Mouse (Mus musculus) stomach, embryonic 16.5 days (tissue): ENCODE results near the gene 2200002J24Rik. TPM values are rescaled to one million over a fixed set of nuclear protein-coding genes. Genes with fewer than 3 reads are reported as not detected.
"Not testable (repeated sequence)": the region's sequence is repeated elsewhere in the genome, so short reads cannot be mapped to it uniquely, and the experiment has no call there.

Experiments used
- ATAC-seq: fragments of 200-750 bp; cut with Nextera tagmentation; 2 replicates; pipeline ENCODE4 v1.8.0; 2017; ENCODE audit warnings: moderate number of reproducible peaks, moderate TSS enrichment; ENCODE audit not compliant: insufficient read depth, low FRiP score
- H3K27ac ChIP-seq: fragments of 300-500 bp; sonication (generic); 2 replicates; pipeline ENCODE4 v1.5.1; 2014; ENCODE audit warnings: low read length
- H3K27me3 ChIP-seq: fragments of 300-500 bp; sonication (generic); 2 replicates; pipeline ENCODE4 v1.6.1; 2014; ENCODE audit warnings: low read length, control low read depth, mixed read lengths; ENCODE audit not compliant: control insufficient read depth, insufficient read depth
- H3K36me3 ChIP-seq: fragments of 300-500 bp; sonication (generic); 2 replicates; pipeline ENCODE4 v1.6.1; 2014; ENCODE audit warnings: low read length; ENCODE audit not compliant: control insufficient read depth, insufficient read depth
- H3K4me1 ChIP-seq: fragments of 300-500 bp; sonication (generic); 2 replicates; pipeline ENCODE4 v1.6.1; 2014; ENCODE audit warnings: low read length, control low read depth, mixed read lengths; ENCODE audit not compliant: control insufficient read depth, insufficient read depth
- H3K4me2 ChIP-seq: fragments of 300-500 bp; sonication (generic); 2 replicates; pipeline ENCODE4 v1.6.1; 2014; ENCODE audit warnings: low read depth, low read length, mixed read lengths
- H3K4me3 ChIP-seq: fragments of 300-500 bp; sonication (generic); replicated peaks from 2 replicates; pipeline ENCODE4 v1.5.1; 2014; ENCODE audit warnings: mild to moderate bottlenecking, low read length
- H3K9ac ChIP-seq: fragments of 300-500 bp; sonication (generic); 2 replicates; pipeline ENCODE4 v1.6.1; 2014; ENCODE audit warnings: low read length
- H3K9me3 ChIP-seq: fragments of 300-500 bp; sonication (generic); replicated peaks from 2 replicates; pipeline ENCODE4 v1.6.1; 2016; ENCODE audit warnings: low read length, control low read depth; ENCODE audit not compliant: control insufficient read depth
- WGBS: fragments of 180-500 bp; shearing (Covaris S2); extraction: QIAGEN DNeasy Blood & Tissue Kit; methylation state at CpG from one replicate; pipeline ENCODE4 v1.1.7; 2014; 5-methylcytosine and 5-hydroxymethylcytosine counted together
- polyA plus RNA-seq: library from polyadenylated mRNA; unstranded; fragments of >200 nt; fragmentation: Nextera tagmentation; extraction: Ambion mirVana; gene quantifications from 2 replicates; pipeline ENCODE4 v1.2.1, GENCODE M21; 2015

2200002J24Rik gene
- polyA plus RNA-seq, 1 experiment from 2014 or later: 5.5 TPM

GRCm38 (mm10) chr7:30721286-30721685, 22.6 kb downstream of the 2200002J24Rik start:
- H3K9me3 ChIP-seq: no peaks in the 10 kb centered on the region
- no peaks in the 10 kb centered on the region for H3K36me3 ChIP-seq
- H3K4me1 ChIP-seq: peaks cover 14% of the 10 kb centered on the region
- ATAC-seq: no peak
- H3K27ac ChIP-seq: no peak overlapping the region
- 79% methylated on average over 7 of the region's 7 CpGs for WGBS
- no peak overlapping the region for H3K9ac ChIP-seq
- no peak overlapping the region for H3K4me2 ChIP-seq
- H3K4me3 ChIP-seq: no peak overlapping the region
- H3K27me3 ChIP-seq: peaks cover 10% of the 10 kb centered on the region

DNA sequence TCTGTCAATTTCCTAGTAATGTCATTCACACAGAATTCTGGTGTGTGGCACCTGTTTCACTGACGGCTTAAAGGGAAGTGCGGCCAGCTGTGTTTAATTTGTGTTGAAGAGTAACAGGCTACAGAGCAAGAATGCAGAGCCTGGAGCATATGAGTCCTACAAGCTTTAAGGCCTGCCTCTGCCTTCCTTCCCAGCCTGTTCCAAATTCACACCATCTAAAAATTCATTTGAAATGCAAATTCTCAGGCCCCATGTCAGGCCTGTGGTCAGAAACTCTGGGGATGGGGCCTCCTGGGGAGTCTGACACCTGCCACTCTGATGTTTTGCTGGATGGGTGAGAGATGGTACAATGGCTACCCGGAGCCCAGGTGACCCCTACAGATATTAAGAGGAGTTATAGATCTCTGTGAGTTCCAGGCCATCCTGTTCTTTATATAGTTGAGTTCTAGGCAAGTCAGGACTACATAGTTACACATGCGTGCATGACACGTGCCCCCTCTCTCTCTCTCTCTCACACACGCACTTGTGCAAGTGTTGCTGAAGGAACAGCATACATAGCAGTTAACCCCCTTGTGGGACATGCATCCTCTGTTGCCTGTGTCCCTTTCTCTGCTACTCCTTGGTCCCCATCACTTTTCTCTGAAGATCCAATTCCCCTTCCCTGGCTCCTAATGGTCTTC, 24.7 kb downstream of the 2200002J24Rik start:
- H3K4me2 ChIP-seq: no peak overlapping the region
- no peaks in the 10 kb centered on the region for H3K9me3 ChIP-seq
- H3K27ac ChIP-seq: no peak overlapping the region
- 60% methylated on average over 6 of the region's 6 CpGs for WGBS
- H3K4me1 ChIP-seq: peaks cover 9% of the 10 kb centered on the region
- no peak for ATAC-seq
- no peak overlapping the region for H3K9ac ChIP-seq
- H3K36me3 ChIP-seq: peaks cover 4% of the 10 kb centered on the region; the same call in 1 of the 2 replicates
- H3K4me3 ChIP-seq: no peak overlapping the region
- H3K27me3 ChIP-seq: no peaks in the 10 kb centered on the region

DNA sequence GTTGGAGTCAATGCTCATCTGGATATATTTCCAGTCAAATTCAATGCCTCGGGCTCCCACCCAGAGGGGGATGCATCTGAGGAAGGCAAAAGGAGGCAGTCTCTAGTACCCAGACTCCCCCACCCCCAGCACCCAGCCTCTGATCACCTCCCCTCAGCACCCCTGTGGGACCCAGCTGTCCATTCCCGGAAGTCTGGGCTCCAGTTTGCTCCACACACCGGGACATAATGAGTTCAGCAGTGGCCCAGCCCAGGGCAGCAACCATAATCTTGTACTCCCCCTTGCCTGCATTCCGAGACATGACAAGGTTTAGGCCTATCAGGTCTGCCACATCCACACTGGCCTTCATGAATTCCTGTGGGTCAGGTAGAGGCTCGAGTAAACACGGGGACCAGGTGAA, 29.5 kb downstream of the 2200002J24Rik start:
- no peak for ATAC-seq
- Histone ChIP-seq H3K27ac (no peak overlapping the region), H3K4me2 (peak overlapping the region; percentile 60), H3K27me3 (no peaks in the 10 kb centered on the region), H3K9me3 (no peaks in the 10 kb centered on the region), H3K36me3 (peaks cover 4% of the 10 kb centered on the region; the same call in 1 of the 2 replicates), H3K4me1 (peaks cover 16% of the 10 kb centered on the region), H3K9ac (peak overlapping the region; percentile 88), H3K4me3 (peak overlapping the region; percentile 69)
- 66% methylated on average over 6 of the region's 6 CpGs for WGBS

DNA sequence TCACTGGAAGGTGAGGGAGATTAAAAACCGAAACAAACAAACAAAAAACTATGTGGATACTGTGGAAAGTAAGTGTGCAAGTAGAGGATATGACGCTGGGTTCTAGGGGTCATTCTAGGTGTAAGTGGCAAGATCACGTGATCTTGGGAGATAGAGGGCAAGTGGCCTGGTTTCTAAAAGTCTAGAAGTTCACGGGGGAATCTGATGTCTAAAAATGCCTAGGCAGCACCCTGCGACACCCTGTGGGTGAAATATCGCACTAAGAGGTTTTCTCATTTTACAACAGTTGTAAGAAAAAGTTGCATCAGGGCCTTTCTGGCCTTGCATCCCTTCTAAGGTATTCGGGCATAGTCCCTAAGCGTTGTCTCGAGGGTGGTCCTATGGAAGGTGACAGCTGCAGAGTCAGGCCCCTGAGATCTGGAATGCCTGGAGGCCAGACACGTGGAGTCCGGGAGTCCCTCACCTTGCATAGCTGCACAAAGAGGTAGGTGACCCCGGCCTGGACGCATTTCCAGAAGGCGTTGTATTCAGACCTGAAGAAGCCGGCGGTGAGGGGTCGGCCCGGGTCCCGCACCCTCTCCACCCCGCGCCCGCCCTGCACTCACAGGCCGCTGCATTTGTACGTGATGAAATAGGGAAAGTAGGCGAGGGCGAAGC, 30.1 kb downstream of the 2200002J24Rik start:
- Histone ChIP-seq H3K4me3 (peak overlapping the region; percentile 69), H3K9ac (peak overlapping the region; percentile 88), H3K9me3 (no peaks in the 10 kb centered on the region), H3K4me1 (peaks cover 16% of the 10 kb centered on the region), H3K4me2 (peak overlapping the region; percentile 60), H3K36me3 (peaks cover 4% of the 10 kb centered on the region; the same call in 1 of the 2 replicates), H3K27ac (peak overlapping the region; percentile 31; the same call in 1 of the 2 replicates), H3K27me3 (no peaks in the 10 kb centered on the region)
- WGBS: 6% methylated on average over 26 of the region's 26 CpGs
- peak; percentile 15 for ATAC-seq

DNA sequence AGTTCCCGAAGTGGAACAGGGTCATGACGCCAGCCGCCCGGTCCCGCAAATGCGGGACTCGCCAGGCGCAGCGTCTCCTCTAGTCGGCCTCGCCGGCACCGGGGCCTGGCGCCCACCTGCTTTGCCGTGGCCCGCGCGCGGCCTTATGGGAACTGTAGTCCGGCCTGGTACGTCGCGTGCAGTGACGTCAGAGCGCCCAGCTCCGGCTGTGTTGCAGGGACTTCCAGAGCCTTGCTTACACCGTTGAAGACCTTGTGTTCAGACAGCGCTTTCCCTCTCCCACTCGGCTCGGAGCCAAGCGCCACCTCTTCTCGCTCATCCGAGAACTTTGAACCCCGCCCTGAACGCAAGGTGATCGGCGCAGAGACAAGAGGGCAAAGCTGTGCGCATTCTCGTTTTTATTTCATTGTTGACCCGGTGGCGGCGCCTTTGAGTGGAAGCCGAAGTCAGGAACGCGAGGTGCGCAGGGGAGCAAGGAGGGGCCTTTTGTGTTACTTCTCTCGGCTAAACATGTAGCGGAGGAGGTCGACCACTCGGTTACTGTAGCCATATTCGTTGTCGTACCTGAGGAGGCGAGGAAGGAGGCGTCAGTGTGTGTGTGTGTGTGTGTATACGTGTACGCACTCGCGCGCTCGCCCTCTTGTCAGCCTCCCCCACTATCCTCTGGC, 30.8 kb downstream of the 2200002J24Rik start, which contains the start of gene Tmem147:
Tmem147 (minus strand) TSS at position 145 of the 668 bp plus-strand sequence.
- WGBS: under 1% methylated on average over 60 of the region's 60 CpGs
- Histone ChIP-seq H3K4me3 (peak within 1 kb of the TSS; percentile 69), H3K36me3 (peaks cover 4% of the 10 kb centered on the region; the same call in 1 of the 2 replicates), H3K27ac (peak within 1 kb of the TSS; percentile 86), H3K4me1 (peaks cover 16% of the 10 kb centered on the region), H3K27me3 (no peaks in the 10 kb centered on the region), H3K4me2 (peak within 1 kb of the TSS; percentile 60), H3K9ac (peak within 1 kb of the TSS; percentile 88), H3K9me3 (no peaks in the 10 kb centered on the region)
- peak; percentile 97 for ATAC-seq

DNA sequence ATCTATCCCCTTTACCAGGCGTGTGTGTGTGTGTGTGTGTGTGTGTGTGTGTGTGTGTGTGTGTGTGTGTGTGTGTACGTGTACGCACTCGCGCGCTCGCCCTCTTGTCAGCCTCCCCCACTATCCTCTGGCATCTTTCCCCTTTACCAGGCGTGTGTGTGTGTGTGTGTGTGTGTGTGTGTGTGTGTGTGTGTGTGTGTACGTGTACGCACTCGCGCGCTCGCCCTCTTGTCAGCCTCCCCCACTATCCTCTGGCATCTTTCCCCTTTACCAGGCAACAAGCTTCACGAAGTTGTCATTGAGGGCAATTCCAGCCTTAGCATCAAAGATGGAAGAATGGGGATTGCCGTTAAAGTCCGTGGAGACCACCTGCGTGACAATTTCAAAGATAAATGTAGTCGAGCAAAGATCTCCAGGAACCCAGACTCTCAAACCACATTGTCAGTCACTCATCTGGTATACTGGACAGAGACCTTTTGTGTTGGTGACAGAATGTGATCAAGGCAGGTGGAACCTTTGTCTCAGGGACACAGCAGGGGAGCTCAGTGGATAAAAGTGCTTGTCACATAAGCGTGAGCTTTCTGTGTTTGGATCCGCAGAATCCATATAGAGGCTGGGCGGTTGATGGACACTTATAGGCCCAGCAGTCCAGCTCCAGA, 31.5 kb downstream of the 2200002J24Rik start:
- peak overlapping the region; percentile 60 for H3K4me2 ChIP-seq
- H3K36me3 ChIP-seq, ATAC-seq, H3K9me3 ChIP-seq, H3K27me3 ChIP-seq: not testable (repeated sequence)
- peak overlapping the region; percentile 88 for H3K9ac ChIP-seq
- H3K4me1 ChIP-seq: peaks cover 16% of the 10 kb centered on the region
- peak overlapping the region; percentile 86 for H3K27ac ChIP-seq
- 17% methylated on average over 15 of the region's 22 CpGs for WGBS
- peak overlapping the region; percentile 69 for H3K4me3 ChIP-seq

DNA sequence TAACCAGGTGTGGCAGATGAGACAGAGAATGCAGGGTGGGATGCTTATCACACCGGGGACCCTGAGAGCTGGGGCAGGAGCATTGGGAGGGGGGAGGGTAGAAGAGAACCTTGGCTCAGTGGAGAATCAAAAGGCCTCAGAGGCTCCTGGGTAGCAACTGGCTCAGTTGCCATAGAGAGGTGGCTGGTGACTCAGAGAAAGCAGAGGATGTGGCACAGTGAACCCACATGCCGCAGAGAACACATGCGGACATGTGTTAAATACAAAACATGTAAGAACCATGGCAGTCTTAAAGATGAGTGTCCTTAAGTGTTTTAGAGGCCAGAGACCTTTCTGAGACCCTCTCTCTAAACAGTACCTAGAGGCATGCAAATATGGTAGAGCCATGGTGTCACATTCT, 37.5 kb downstream of the 2200002J24Rik start:
- Histone ChIP-seq H3K27ac (no peak overlapping the region), H3K36me3 (0 out of 2 replicates have a peak, but pooled peaks cover 6% of the 10 kb centered on the region), H3K4me1 (no peaks in the 10 kb centered on the region), H3K27me3 (no peaks in the 10 kb centered on the region), H3K4me3 (no peak overlapping the region), H3K4me2 (no peak overlapping the region), H3K9ac (no peak overlapping the region), H3K9me3 (no peaks in the 10 kb centered on the region)
- ATAC-seq: no peak
- 77% methylated on average over 3 of the region's 3 CpGs for WGBS

DNA sequence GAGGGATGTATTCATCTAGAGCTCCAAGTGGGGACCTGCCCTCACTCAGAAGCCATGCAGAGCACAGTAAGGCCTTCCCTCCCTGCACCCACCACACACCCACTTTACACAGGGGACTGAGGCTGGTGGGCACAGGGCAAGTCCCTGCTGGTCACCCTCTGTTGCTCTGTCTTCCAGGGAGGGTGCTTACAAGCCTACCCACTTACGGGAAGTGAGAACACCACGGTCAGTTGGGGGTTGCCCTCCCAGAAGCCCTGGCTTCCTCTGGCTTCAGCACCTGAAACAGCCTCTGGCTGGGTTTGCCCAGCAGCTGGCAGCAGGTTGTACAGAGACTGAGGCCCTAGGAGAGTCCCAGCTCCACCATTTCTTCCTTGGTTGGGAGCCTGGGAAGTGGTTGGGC, 43.8 kb downstream of the 2200002J24Rik start:
- not testable (repeated sequence) for H3K4me2 ChIP-seq, H3K27ac ChIP-seq, H3K9me3 ChIP-seq, H3K27me3 ChIP-seq, H3K4me3 ChIP-seq, ATAC-seq, H3K9ac ChIP-seq, H3K36me3 ChIP-seq, H3K4me1 ChIP-seq
- WGBS: 87% methylated on average over 2 of the region's 2 CpGs
